24 mouse cellular contexts compared by ENCODE assay signal in the genomic region with DNA sequence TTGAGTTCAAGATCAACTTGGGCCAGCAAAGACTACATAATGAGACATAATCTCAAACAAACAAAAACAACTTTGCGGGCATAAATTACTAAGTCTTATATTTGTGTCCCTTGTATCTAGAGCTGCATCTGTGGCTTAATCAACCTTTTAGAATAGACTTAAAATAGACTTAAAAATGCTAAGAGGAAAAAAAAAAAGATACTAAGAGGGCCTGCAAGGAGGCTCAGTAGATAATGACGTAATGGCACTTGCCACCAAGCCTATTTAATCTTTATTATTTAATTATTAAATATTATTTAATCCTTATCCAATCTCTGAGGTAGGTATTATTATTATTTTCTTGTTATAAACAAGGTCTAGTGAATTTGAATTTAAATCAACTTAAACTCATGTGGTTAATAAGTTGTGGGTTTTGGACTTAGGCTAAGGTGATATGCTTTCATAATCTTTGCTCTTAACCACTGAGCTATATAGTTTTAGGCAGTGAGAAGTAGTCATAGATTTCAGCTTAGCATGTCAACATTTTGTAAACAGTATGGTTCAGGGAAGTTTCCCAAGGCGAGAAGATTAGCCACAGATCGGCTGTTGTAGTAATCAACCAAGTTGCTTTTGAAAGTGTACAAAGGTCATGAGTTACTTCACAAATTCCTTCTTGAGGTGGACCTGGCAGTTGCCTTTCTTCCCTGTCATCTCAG. TPM values are rescaled to one million over a fixed set of nuclear protein-coding genes. Genes with fewer than 3 reads are reported as not detected.
DNase-seq lines count a peak whose midpoint lies in the region; ATAC-seq and TF ChIP-seq lines count a peak whose summit lies in the region.
"Had no signal": no experiment of that assay in that cellular context is flagged by ENCODE, and none has a peak within 500 bp of the region (broad histone marks: within the 10 kb centered on the region; RNA-seq: fewer than 3 reads in every experiment).

No protein-coding gene starts in this region.

- intact Hi-C loops in gastrocnemius, adult 2 months (cut with DNase I) = no loop called here
- intact Hi-C loops in gastrocnemius, postnatal 14 days (cut with DNase I; ENCODE audit: low total_unique reads) = no loop called here

- WGBS in midbrain, postnatal 0 days = 86% methylated on average over 4 of the region's 4 CpGs

- no peaks in the 10 kb centered on the region for H3K9me3 ChIP-seq in midbrain, postnatal 0 days (ENCODE audit: low read length)
- H3K9me3 ChIP-seq: embryonic facial prominence, embryonic 15.5 days; forebrain, embryonic 13.5 days; limb, embryonic 13.5 days; liver, embryonic 13.5 days; lung, embryonic 15.5 days; midbrain, embryonic 15.5 days; stomach, embryonic 15.5 days had no signal

- no peak overlapping the region for H3K4me3 ChIP-seq in gastrocnemius, adult 2 months
- H3K4me3 ChIP-seq in midbrain, postnatal 0 days (ENCODE audit: low read depth, low read length) = no peak overlapping the region
- H3K4me3 ChIP-seq: embryonic facial prominence, embryonic 15.5 days; forebrain, embryonic 13.5 days; limb, embryonic 13.5 days; liver, embryonic 13.5 days; lung, embryonic 15.5 days; midbrain, embryonic 15.5 days; stomach, embryonic 15.5 days had no signal

- peak; percentile 64 for ATAC-seq in megakaryocyte progenitor cell, adult 5-6 weeks (replicated peaks; ENCODE audit: poor library complexity)
- no peak for ATAC-seq in cerebellum, adult (ENCODE audit: insufficient number of reproducible peaks, low FRiP score, low TSS enrichment)
- ATAC-seq in erythroid progenitor cell, adult 5-6 weeks (replicated peaks; ENCODE audit: low FRiP score, poor library complexity, severe bottlenecking) = no peak
- no peak for ATAC-seq in midbrain, postnatal 0 days (ENCODE audit: low FRiP score)
- ATAC-seq: forebrain, embryonic 13.5 days; hindbrain, embryonic 16.5 days; midbrain, embryonic 15.5 days had no signal

- no peak for DNase-seq in gastrocnemius, adult 2 months
- DNase-seq in gastrocnemius, postnatal 14 days = no peak
- DNase-seq in 416B (ENCODE audit: low read depth) = peak; percentile 77
- DNase-seq in gonadal fat pad, adult 2 months (ENCODE audit: low read depth) = peak; percentile 49
- no peak for DNase-seq in midbrain, postnatal 0 days (ENCODE audit: low spot score)
- DNase-seq: adrenal gland, postnatal 36 days; cerebellum, adult 18-20 months; heart, adult 11 months; kidney, adult 11 months; layer of hippocampus, adult 9-11 months; liver, embryonic 13.5 days; thymus, adult 18-20 months had no signal

- H3K27me3 ChIP-seq in midbrain, postnatal 0 days (ENCODE audit: insufficient read depth, low read length) = no peaks in the 10 kb centered on the region
- H3K27me3 ChIP-seq: embryonic facial prominence, embryonic 15.5 days; forebrain, embryonic 13.5 days; limb, embryonic 13.5 days; liver, embryonic 13.5 days; lung, embryonic 15.5 days; midbrain, embryonic 15.5 days; stomach, embryonic 15.5 days had no signal

- no peak overlapping the region for H3K9ac ChIP-seq in midbrain, postnatal 0 days (replicated peaks; ENCODE audit: low read length, poor library complexity, severe bottlenecking)
- H3K9ac ChIP-seq: embryonic facial prominence, embryonic 15.5 days; forebrain, embryonic 13.5 days; limb, embryonic 13.5 days; liver, embryonic 13.5 days; lung, embryonic 15.5 days; midbrain, embryonic 15.5 days; stomach, embryonic 15.5 days had no signal

- H3K27ac ChIP-seq in gastrocnemius, adult 2 months = peak overlapping the region; percentile 16; the same call in 1 of the 2 replicates
- no peak overlapping the region for H3K27ac ChIP-seq in midbrain, postnatal 0 days (ENCODE audit: low read depth, low read length)
- H3K27ac ChIP-seq: embryonic facial prominence, embryonic 15.5 days; forebrain, embryonic 13.5 days; kidney, postnatal 0 days; limb, embryonic 13.5 days; liver, embryonic 13.5 days; lung, embryonic 15.5 days; midbrain, embryonic 15.5 days; stomach, embryonic 15.5 days had no signal

- H3K4me1 ChIP-seq in midbrain, postnatal 0 days (ENCODE audit: insufficient read depth, low read length) = no peaks in the 10 kb centered on the region
- H3K4me1 ChIP-seq: embryonic facial prominence, embryonic 15.5 days; forebrain, embryonic 13.5 days; lung, embryonic 15.5 days; midbrain, embryonic 15.5 days; stomach, embryonic 15.5 days had no signal

- H3K4me2 ChIP-seq in midbrain, postnatal 0 days (ENCODE audit: low read depth, low read length, poor library complexity, severe bottlenecking) = no peak overlapping the region
- H3K4me2 ChIP-seq: embryonic facial prominence, embryonic 15.5 days; forebrain, embryonic 13.5 days; heart, embryonic 11.5 days; limb, embryonic 13.5 days; liver, embryonic 13.5 days; lung, embryonic 15.5 days; midbrain, embryonic 15.5 days; stomach, embryonic 15.5 days had no signal

- no peak for TF ChIP-seq CTCF in gastrocnemius, adult 2 months (IDR thresholded peaks at IDR 0.05)
- TF ChIP-seq CTCF in midbrain, postnatal 0 days (IDR thresholded peaks at IDR 0.05) = no peak

- H3K36me3 ChIP-seq in midbrain, postnatal 0 days (ENCODE audit: insufficient read depth, low read length) = no peaks in the 10 kb centered on the region
- H3K36me3 ChIP-seq: embryonic facial prominence, embryonic 15.5 days; limb, embryonic 13.5 days; liver, embryonic 13.5 days; lung, embryonic 15.5 days; midbrain, embryonic 15.5 days; stomach, embryonic 15.5 days had no signal

RNA-seq across cellular contexts. Expression of a gene that starts 45.4 kb away (rescaled TPM):
- 100 to 1,000 TPM; 156 to 196 TPM for total RNA-seq in gastrocnemius, adult 2 months (2021)
- 100 to 1,000 TPM; 198 to 210 TPM for total RNA-seq in gastrocnemius, postnatal 14 days (2021)
- 58.3 and 64.5 TPM in 2 replicates for polyA plus RNA-seq in gonadal fat pad, adult 2 months (2012; rRNA removed)
- total RNA-seq in megakaryocyte progenitor cell, adult 5-6 weeks (2015) = 22.4 and 23.5 TPM in 2 replicates
- 33.5 and 36.4 TPM in 2 replicates for total RNA-seq in megakaryocyte progenitor cell, adult 5-6 weeks (2017)
- total RNA-seq in erythroid progenitor cell, adult 5-6 weeks (2015; ENCODE audit: low replicate concordance) = 28.9 and 31.7 TPM in 2 replicates
- 45.2 and 72.3 TPM in 2 replicates for total RNA-seq in erythroid progenitor cell, adult 5-6 weeks (2017; ENCODE audit: low replicate concordance)
- 26.6 and 30.7 TPM in 2 replicates for total RNA-seq in midbrain, postnatal 0 days (2014; rRNA removed)
- polyA plus RNA-seq in midbrain, postnatal 0 days (2015; fragmentation: Nextera tagmentation; extraction: Ambion mirVana) = 15.4 and 17.1 TPM in 2 replicates

RNA-seq across cellular contexts. Expression of a gene that starts 57.1 kb away (rescaled TPM):
- total RNA-seq in gastrocnemius, adult 2 months (2021) = 10 to 100 TPM; 14.7 to 17.0 TPM
- total RNA-seq in gastrocnemius, postnatal 14 days (2021) = 10 to 100 TPM; 21.9 to 22.6 TPM
- 47.5 and 55.5 TPM in 2 replicates for polyA plus RNA-seq in gonadal fat pad, adult 2 months (2012; rRNA removed)
- total RNA-seq in megakaryocyte progenitor cell, adult 5-6 weeks (2015) = 208 and 213 TPM in 2 replicates
- 44.7 and 47.3 TPM in 2 replicates for total RNA-seq in megakaryocyte progenitor cell, adult 5-6 weeks (2017)
- 125 and 176 TPM in 2 replicates for total RNA-seq in erythroid progenitor cell, adult 5-6 weeks (2015; ENCODE audit: low replicate concordance)
- total RNA-seq in erythroid progenitor cell, adult 5-6 weeks (2017; ENCODE audit: low replicate concordance) = 27.1 and 35.6 TPM in 2 replicates
- 11.0 and 11.3 TPM in 2 replicates for total RNA-seq in midbrain, postnatal 0 days (2014; rRNA removed)
- 15.8 and 17.2 TPM in 2 replicates for polyA plus RNA-seq in midbrain, postnatal 0 days (2015; fragmentation: Nextera tagmentation; extraction: Ambion mirVana)

Comparison
In these comparisons a context has a peak if more than half of its experiments do, and no peak if none do; other contexts are left out.
1. DNase-seq: peak in 416B (single experiment) and gonadal fat pad, adult 2 months (single experiment); none in gastrocnemius, adult 2 months (single experiment), gastrocnemius, postnatal 14 days (single experiment) and midbrain, postnatal 0 days (single experiment).